Mouse (Mus musculus): ENCODE results near the gene Avp. TPM values are rescaled to one million over a fixed set of nuclear protein-coding genes. Genes with fewer than 3 reads are reported as not detected.

Gene Avp
- not detected for polyA plus RNA-seq (2014; fragmentation: Illumina TruSeq; extraction: RNeasy Lipid Tissue Mini Kit (QIAGEN cat#74804); ENCODE audit: low read depth, low replicate concordance)

GRCm38 (mm10) chr2:130582552-130582951 lies at the start of gene Avp:
Avp (minus strand) TSS chr2:130582554.

GRCm38 (mm10) chr2:130629839-130630203 lies 47.5 kb upstream of the Avp start, which contains the start of the genes Fastkd5 and Ubox5:
Fastkd5 (minus strand) TSS chr2:130630027.
Ubox5 (minus strand) TSS chr2:130630038.

GRCm38 (mm10) chr2:130575873-130576272 lies 6.5 kb downstream of the Avp start, which contains the start of gene Oxt:
Oxt (plus strand) TSS chr2:130576173.

GRCm38 (mm10) chr2:130563212-130564055 lies 18.9 kb downstream of the Avp start, which contains the start of gene Mrps26:
Mrps26 (plus strand) TSS chr2:130563742.

Other genes with a start within 250 kb of the Avp start
- 0.28 TPM for gene Cpxm1, start 185.0 kb downstream of the Avp start, polyA plus RNA-seq (2014; fragmentation: Illumina TruSeq; extraction: RNeasy Lipid Tissue Mini Kit (QIAGEN cat#74804); ENCODE audit: low read depth, low replicate concordance)
- not detected for gene Gm28372, start 177.3 kb downstream of the Avp start, polyA plus RNA-seq (2014; fragmentation: Illumina TruSeq; extraction: RNeasy Lipid Tissue Mini Kit (QIAGEN cat#74804); ENCODE audit: low read depth, low replicate concordance)
- gene 1700020A23Rik, start 177.3 kb downstream of the Avp start, polyA plus RNA-seq (2014; fragmentation: Illumina TruSeq; extraction: RNeasy Lipid Tissue Mini Kit (QIAGEN cat#74804); ENCODE audit: low read depth, low replicate concordance): not detected
- gene Tmem239, start 176.1 kb downstream of the Avp start, polyA plus RNA-seq (2014; fragmentation: Illumina TruSeq; extraction: RNeasy Lipid Tissue Mini Kit (QIAGEN cat#74804); ENCODE audit: low read depth, low replicate concordance): not detected
- gene Vps16, start 158.2 kb downstream of the Avp start, polyA plus RNA-seq (2014; fragmentation: Illumina TruSeq; extraction: RNeasy Lipid Tissue Mini Kit (QIAGEN cat#74804); ENCODE audit: low read depth, low replicate concordance): 19.0 TPM
- gene Pced1a, start 157.9 kb downstream of the Avp start, polyA plus RNA-seq (2014; fragmentation: Illumina TruSeq; extraction: RNeasy Lipid Tissue Mini Kit (QIAGEN cat#74804); ENCODE audit: low read depth, low replicate concordance): 6.6 TPM
- 98.7 TPM for gene Ptpra, start 132.3 kb downstream of the Avp start, polyA plus RNA-seq (2014; fragmentation: Illumina TruSeq; extraction: RNeasy Lipid Tissue Mini Kit (QIAGEN cat#74804); ENCODE audit: low read depth, low replicate concordance)
- gene Mrps26, start 18.8 kb downstream of the Avp start, polyA plus RNA-seq (2014; fragmentation: Illumina TruSeq; extraction: RNeasy Lipid Tissue Mini Kit (QIAGEN cat#74804); ENCODE audit: low read depth, low replicate concordance): 0.60 TPM
- gene Oxt, start 6.4 kb downstream of the Avp start, polyA plus RNA-seq (2014; fragmentation: Illumina TruSeq; extraction: RNeasy Lipid Tissue Mini Kit (QIAGEN cat#74804); ENCODE audit: low read depth, low replicate concordance): not detected
- 15.0 TPM for gene Fastkd5, start 47.5 kb upstream of the Avp start, polyA plus RNA-seq (2014; fragmentation: Illumina TruSeq; extraction: RNeasy Lipid Tissue Mini Kit (QIAGEN cat#74804); ENCODE audit: low read depth, low replicate concordance)
- 7.4 TPM for gene Ubox5, start 47.5 kb upstream of the Avp start, polyA plus RNA-seq (2014; fragmentation: Illumina TruSeq; extraction: RNeasy Lipid Tissue Mini Kit (QIAGEN cat#74804); ENCODE audit: low read depth, low replicate concordance)
- 9.0 TPM for gene Lzts3, start 60.2 kb upstream of the Avp start, polyA plus RNA-seq (2014; fragmentation: Illumina TruSeq; extraction: RNeasy Lipid Tissue Mini Kit (QIAGEN cat#74804); ENCODE audit: low read depth, low replicate concordance)
- gene Ddrgk1, start 82.1 kb upstream of the Avp start, polyA plus RNA-seq (2014; fragmentation: Illumina TruSeq; extraction: RNeasy Lipid Tissue Mini Kit (QIAGEN cat#74804); ENCODE audit: low read depth, low replicate concordance): 9.3 TPM
- gene Itpa, start 85.1 kb upstream of the Avp start, polyA plus RNA-seq (2014; fragmentation: Illumina TruSeq; extraction: RNeasy Lipid Tissue Mini Kit (QIAGEN cat#74804); ENCODE audit: low read depth, low replicate concordance): 38.8 TPM
- gene Slc4a11, start 115.0 kb upstream of the Avp start, polyA plus RNA-seq (2014; fragmentation: Illumina TruSeq; extraction: RNeasy Lipid Tissue Mini Kit (QIAGEN cat#74804); ENCODE audit: low read depth, low replicate concordance): not detected

All from sigmoid colon, adult 10 weeks (tissue).